8 mouse cellular contexts compared by ENCODE assay signal in the genomic region with DNA sequence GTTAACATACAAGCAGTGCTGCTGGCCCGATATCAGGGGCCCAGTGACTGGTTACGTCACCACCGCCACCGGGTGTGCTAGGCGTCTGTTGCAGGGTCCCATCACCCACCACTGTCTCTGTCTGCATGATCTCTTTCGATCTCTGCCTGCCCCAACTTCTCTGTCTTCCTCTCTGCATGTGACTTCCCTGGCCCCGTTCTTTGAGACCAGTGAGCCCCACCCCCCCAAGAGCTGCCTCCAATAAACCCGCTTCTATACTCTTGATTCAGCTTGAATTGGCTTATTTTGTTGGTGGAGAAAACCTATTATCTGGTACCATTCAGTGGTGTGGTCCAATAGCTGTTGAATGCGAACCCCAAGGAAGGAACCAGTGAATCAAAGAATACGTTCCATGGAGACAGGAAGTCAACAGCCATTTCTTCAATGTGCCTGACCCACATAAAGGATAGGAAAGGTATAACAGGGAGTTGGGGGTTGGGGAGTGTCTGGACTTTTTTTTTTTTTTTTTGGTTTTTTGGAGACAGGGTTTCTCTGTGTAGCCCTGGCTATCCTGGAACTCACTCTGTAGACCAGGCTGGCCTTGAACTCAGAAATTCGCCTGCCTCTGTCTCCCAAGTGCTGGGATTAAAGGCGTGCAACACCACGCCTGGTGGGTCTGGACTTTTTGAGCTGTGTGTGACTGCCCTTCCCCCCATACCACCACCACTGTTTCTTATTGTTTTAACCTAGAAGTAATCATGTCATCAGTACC. TPM values are rescaled to one million over a fixed set of nuclear protein-coding genes. Genes with fewer than 3 reads are reported as not detected.
DNase-seq lines count a peak whose midpoint lies in the region; ATAC-seq lines count a peak whose summit lies in the region.
"Had no signal": no experiment of that assay in that cellular context is flagged by ENCODE, and none has a peak within 500 bp of the region (broad histone marks: within the 10 kb centered on the region; RNA-seq: fewer than 3 reads in every experiment).

No protein-coding gene starts in this region.

- H3K9me3 ChIP-seq in midbrain, embryonic 10.5 days (replicated peaks) = no peaks in the 10 kb centered on the region
- H3K9me3 ChIP-seq in midbrain, embryonic 16.5 days (replicated peaks; ENCODE audit: control insufficient read depth, low read length, poor library complexity, severe bottlenecking) = no peaks in the 10 kb centered on the region
- H3K9me3 ChIP-seq in embryonic facial prominence, embryonic 13.5 days = no peaks in the 10 kb centered on the region
- no peaks in the 10 kb centered on the region for H3K9me3 ChIP-seq in intestine, embryonic 16.5 days (ENCODE audit: control insufficient read depth, low read length)
- no peaks in the 10 kb centered on the region for H3K9me3 ChIP-seq in stomach, embryonic 15.5 days

- peak overlapping the region; percentile 97 for H3K27ac ChIP-seq in midbrain, embryonic 10.5 days (replicated peaks)
- H3K27ac ChIP-seq in midbrain, embryonic 16.5 days (ENCODE audit: low read length) = no peak overlapping the region
- peak overlapping the region; percentile 99; the same call in 1 of the 2 replicates for H3K27ac ChIP-seq in embryonic facial prominence, embryonic 13.5 days
- H3K27ac ChIP-seq in intestine, embryonic 16.5 days (ENCODE audit: low read length) = peak overlapping the region; percentile 33
- peak overlapping the region; percentile 93; the same call in 1 of the 2 replicates for H3K27ac ChIP-seq in stomach, embryonic 15.5 days

- DNase-seq in midbrain, embryonic 10.5 days (ENCODE audit: low spot score) = no peak
- no peak for DNase-seq in retina, postnatal 1 day
- DNase-seq in embryo, embryonic 11 days = no peak
- DNase-seq: right cerebral cortex, postnatal 25 days had no signal

- no peak overlapping the region for H3K4me3 ChIP-seq in midbrain, embryonic 10.5 days
- no peak overlapping the region for H3K4me3 ChIP-seq in midbrain, embryonic 16.5 days (ENCODE audit: low read depth, low read length)
- no peak overlapping the region for H3K4me3 ChIP-seq in embryonic facial prominence, embryonic 13.5 days
- H3K4me3 ChIP-seq in intestine, embryonic 16.5 days (ENCODE audit: low read length) = no peak overlapping the region
- no peak overlapping the region for H3K4me3 ChIP-seq in stomach, embryonic 15.5 days (replicated peaks)

- peaks cover 75% of the 10 kb centered on the region for H3K4me1 ChIP-seq in midbrain, embryonic 10.5 days
- peaks cover 24% of the 10 kb centered on the region for H3K4me1 ChIP-seq in midbrain, embryonic 16.5 days (ENCODE audit: control insufficient read depth, insufficient read depth, low read length)
- H3K4me1 ChIP-seq in embryonic facial prominence, embryonic 13.5 days = peaks cover 69% of the 10 kb centered on the region
- peaks cover 35% of the 10 kb centered on the region for H3K4me1 ChIP-seq in intestine, embryonic 16.5 days (ENCODE audit: control insufficient read depth, insufficient read depth, low read length)
- H3K4me1 ChIP-seq in stomach, embryonic 15.5 days = peaks cover 42% of the 10 kb centered on the region

- ATAC-seq in midbrain, embryonic 16.5 days = no peak
- ATAC-seq in embryonic facial prominence, embryonic 13.5 days (ENCODE audit: insufficient number of reproducible peaks, insufficient read depth, low FRiP score, low TSS enrichment, low read depth) = no peak
- no peak for ATAC-seq in intestine, embryonic 16.5 days
- ATAC-seq in stomach, embryonic 15.5 days (ENCODE audit: insufficient read depth, low FRiP score, low read depth) = no peak

- no peak overlapping the region for H3K4me2 ChIP-seq in midbrain, embryonic 16.5 days (ENCODE audit: low read length)
- no peak overlapping the region for H3K4me2 ChIP-seq in embryonic facial prominence, embryonic 13.5 days
- no peak overlapping the region for H3K4me2 ChIP-seq in intestine, embryonic 16.5 days (ENCODE audit: low read depth, low read length)
- H3K4me2 ChIP-seq in stomach, embryonic 15.5 days = no peak overlapping the region; the same call in 1 of the 2 replicates

- 0 out of 2 replicates have a peak, but pooled peaks cover 8% of the 10 kb centered on the region for H3K36me3 ChIP-seq in midbrain, embryonic 10.5 days
- no peaks in the 10 kb centered on the region for H3K36me3 ChIP-seq in midbrain, embryonic 16.5 days (ENCODE audit: control insufficient read depth, insufficient read depth, low read length)
- H3K36me3 ChIP-seq in embryonic facial prominence, embryonic 13.5 days = no peaks in the 10 kb centered on the region
- no peaks in the 10 kb centered on the region for H3K36me3 ChIP-seq in intestine, embryonic 16.5 days (ENCODE audit: control insufficient read depth, insufficient read depth, low read length)
- H3K36me3 ChIP-seq in stomach, embryonic 15.5 days = no peaks in the 10 kb centered on the region

- no peak overlapping the region for H3K9ac ChIP-seq in midbrain, embryonic 16.5 days (ENCODE audit: low read depth, low read length)
- H3K9ac ChIP-seq in embryonic facial prominence, embryonic 13.5 days = no peak overlapping the region
- no peak overlapping the region for H3K9ac ChIP-seq in intestine, embryonic 16.5 days (ENCODE audit: low read depth, low read length)
- no peak overlapping the region for H3K9ac ChIP-seq in stomach, embryonic 15.5 days

- H3K27me3 ChIP-seq in midbrain, embryonic 10.5 days (ENCODE audit: low read depth, poor library complexity, severe bottlenecking) = peaks cover under 1% of the 10 kb centered on the region; the same call in 1 of the 2 replicates
- H3K27me3 ChIP-seq in midbrain, embryonic 16.5 days (ENCODE audit: control insufficient read depth, insufficient read depth, low read depth, low read length) = no peaks in the 10 kb centered on the region
- H3K27me3 ChIP-seq in embryonic facial prominence, embryonic 13.5 days = no peaks in the 10 kb centered on the region
- no peaks in the 10 kb centered on the region for H3K27me3 ChIP-seq in intestine, embryonic 16.5 days (replicated peaks; ENCODE audit: control insufficient read depth, insufficient read depth, low read length)
- H3K27me3 ChIP-seq in stomach, embryonic 15.5 days (replicated peaks) = no peaks in the 10 kb centered on the region

- WGBS in midbrain, embryonic 10.5 days = 84% methylated on average over 13 of the region's 13 CpGs
- WGBS in midbrain, embryonic 16.5 days = 73% methylated on average over 13 of the region's 13 CpGs
- whole genome bisulfite sequencing in embryonic facial prominence, embryonic 13.5 days = 83% methylated on average over 13 of the region's 13 CpGs
- 82% methylated on average over 13 of the region's 13 CpGs for WGBS in intestine, embryonic 16.5 days
- 72% methylated on average over 13 of the region's 13 CpGs for WGBS in stomach, embryonic 15.5 days

RNA-seq across cellular contexts. Expression of gene Cdc42ep4, which starts 35.9 kb away (rescaled TPM):
- 91.4 and 105 TPM in 2 replicates for polyA plus RNA-seq in midbrain, embryonic 10.5 days (2016; fragmentation: Nextera tagmentation; extraction: Ambion mirVana)
- 73.2 and 75.0 TPM in 2 replicates for polyA plus RNA-seq in midbrain, embryonic 16.5 days (2015; fragmentation: Nextera tagmentation; extraction: Ambion mirVana)
- 108 and 119 TPM in 2 replicates for polyA plus RNA-seq in embryonic facial prominence, embryonic 13.5 days (2015; fragmentation: Nextera tagmentation; extraction: Ambion mirVana)
- 59.0 and 60.3 TPM in 2 replicates for polyA plus RNA-seq in intestine, embryonic 16.5 days (2015; fragmentation: Nextera tagmentation; extraction: Ambion mirVana)
- polyA plus RNA-seq in stomach, embryonic 15.5 days (2015; fragmentation: Nextera tagmentation; extraction: Ambion mirVana) = 51.6 and 59.6 TPM in 2 replicates
